Mouse (Mus musculus): ENCODE data around the gene Esr1. TPM values are rescaled to one million over a fixed set of nuclear protein-coding genes. Genes with fewer than 3 reads are reported as not detected.
A peak's percentile ranks its signal among the peaks of the same experiment; 100 is the strongest.

Esr1 gene
- polyA plus RNA-seq, 1 experiment from 2014 or later: 3.3 TPM

- H3K9me3 ChIP-seq (replicated peaks; ENCODE audit: low read length): no peaks in the 10 kb centered on the region
- H3K4me2 ChIP-seq (ENCODE audit: low read length): no peak overlapping the region
- no peak overlapping the region for H3K4me3 ChIP-seq (replicated peaks; ENCODE audit: low read depth, low read length)
- H3K9ac ChIP-seq (ENCODE audit: low read depth, low read length): no peak overlapping the region
- H3K27me3 ChIP-seq (ENCODE audit: insufficient read depth, low read length): no peaks in the 10 kb centered on the region
- 57% methylated on average over 1 of the region's 1 CpGs for WGBS
- DNase-seq (ENCODE audit: low spot score) (no peak), ATAC-seq (replicated peaks; ENCODE audit: low FRiP score, low read depth) (no peak)
- H3K27ac ChIP-seq: no peak overlapping the region
- no peaks in the 10 kb centered on the region for H3K36me3 ChIP-seq (ENCODE audit: insufficient read depth, low read length)
- no peaks in the 10 kb centered on the region for H3K4me1 ChIP-seq (replicated peaks; ENCODE audit: insufficient read depth, low read length)
- no peak for TF ChIP-seq CTCF (IDR thresholded peaks at IDR 0.05; ENCODE audit: low read depth)
Measured at GRCm38 (mm10) chr10:4881391-4881790, 270.0 kb downstream of the Esr1 start.

GRCm38 (mm10) chr10:4885506-4885905, 274.1 kb downstream of the Esr1 start:
- Histone ChIP-seq H3K4me1 (replicated peaks; ENCODE audit: insufficient read depth, low read length) (no peaks in the 10 kb centered on the region), H3K36me3 (ENCODE audit: insufficient read depth, low read length) (no peaks in the 10 kb centered on the region), H3K27me3 (ENCODE audit: insufficient read depth, low read length) (no peaks in the 10 kb centered on the region), H3K27ac (no peak overlapping the region), H3K9ac (ENCODE audit: low read depth, low read length) (no peak overlapping the region), H3K4me3 (replicated peaks; ENCODE audit: low read depth, low read length) (no peak overlapping the region), H3K9me3 (replicated peaks; ENCODE audit: low read length) (no peaks in the 10 kb centered on the region), H3K4me2 (ENCODE audit: low read length) (no peak overlapping the region)
- TF ChIP-seq CTCF (IDR thresholded peaks at IDR 0.05; ENCODE audit: low read depth): no peak
- ATAC-seq (replicated peaks; ENCODE audit: low FRiP score, low read depth): no peak
- no peak for DNase-seq (ENCODE audit: low spot score)
- 70% methylated on average over 3 of the region's 3 CpGs for WGBS

- WGBS: 79% methylated on average over 8 of the region's 8 CpGs
- H3K9me3 ChIP-seq (replicated peaks; ENCODE audit: low read length): no peaks in the 10 kb centered on the region
- H3K27ac ChIP-seq: no peak overlapping the region
- no peak overlapping the region for H3K4me3 ChIP-seq (replicated peaks; ENCODE audit: low read depth, low read length)
- ATAC-seq (replicated peaks; ENCODE audit: low FRiP score, low read depth) (no peak), DNase-seq (ENCODE audit: low spot score) (no peak)
- H3K27me3 ChIP-seq (ENCODE audit: insufficient read depth, low read length): no peaks in the 10 kb centered on the region
- no peaks in the 10 kb centered on the region for H3K4me1 ChIP-seq (replicated peaks; ENCODE audit: insufficient read depth, low read length)
- H3K9ac ChIP-seq (ENCODE audit: low read depth, low read length): no peak overlapping the region
- H3K36me3 ChIP-seq (ENCODE audit: insufficient read depth, low read length): no peaks in the 10 kb centered on the region
- no peak overlapping the region for H3K4me2 ChIP-seq (ENCODE audit: low read length)
- TF ChIP-seq CTCF (IDR thresholded peaks at IDR 0.05; ENCODE audit: low read depth): no peak
Measured at GRCm38 (mm10) chr10:4885961-4886360, 274.6 kb downstream of the Esr1 start.

GRCm38 (mm10) chr10:4893475-4893874, 282.1 kb downstream of the Esr1 start:
- no peak overlapping the region for H3K4me2 ChIP-seq (ENCODE audit: low read length)
- H3K4me1 ChIP-seq (replicated peaks; ENCODE audit: insufficient read depth, low read length): no peaks in the 10 kb centered on the region
- no peak for DNase-seq (ENCODE audit: low spot score)
- H3K27me3 ChIP-seq (ENCODE audit: insufficient read depth, low read length): no peaks in the 10 kb centered on the region
- H3K4me3 ChIP-seq (replicated peaks; ENCODE audit: low read depth, low read length): no peak overlapping the region
- WGBS: 50% methylated on average over 1 of the region's 1 CpGs
- no peaks in the 10 kb centered on the region for H3K36me3 ChIP-seq (ENCODE audit: insufficient read depth, low read length)
- H3K27ac ChIP-seq: no peak overlapping the region
- H3K9ac ChIP-seq (ENCODE audit: low read depth, low read length): no peak overlapping the region
- no peaks in the 10 kb centered on the region for H3K9me3 ChIP-seq (replicated peaks; ENCODE audit: low read length)
- TF ChIP-seq CTCF (IDR thresholded peaks at IDR 0.05; ENCODE audit: low read depth): no peak
- no peak; the same call in 1 of the 2 replicates for ATAC-seq (replicated peaks; ENCODE audit: low FRiP score, low read depth)

GRCm38 (mm10) chr10:4897789-4898188, 286.4 kb downstream of the Esr1 start:
- Histone ChIP-seq H3K9me3 (replicated peaks; ENCODE audit: low read length) (no peaks in the 10 kb centered on the region), H3K4me3 (replicated peaks; ENCODE audit: low read depth, low read length) (no peak overlapping the region), H3K4me2 (ENCODE audit: low read length) (no peak overlapping the region), H3K9ac (ENCODE audit: low read depth, low read length) (no peak overlapping the region), H3K27me3 (ENCODE audit: insufficient read depth, low read length) (no peaks in the 10 kb centered on the region), H3K4me1 (replicated peaks; ENCODE audit: insufficient read depth, low read length) (no peaks in the 10 kb centered on the region), H3K36me3 (ENCODE audit: insufficient read depth, low read length) (no peaks in the 10 kb centered on the region), H3K27ac (no peak overlapping the region)
- TF ChIP-seq CTCF (IDR thresholded peaks at IDR 0.05; ENCODE audit: low read depth): no peak
- DNase-seq (ENCODE audit: low spot score): peak; percentile 62
- WGBS: 53% methylated on average over 4 of the region's 4 CpGs
- ATAC-seq (replicated peaks; ENCODE audit: low FRiP score, low read depth): no peak

GRCm38 (mm10) chr10:4900324-4900723, 288.9 kb downstream of the Esr1 start:
- no peak overlapping the region for H3K27ac ChIP-seq
- ATAC-seq (replicated peaks; ENCODE audit: low FRiP score, low read depth): no peak
- no peak overlapping the region for H3K4me3 ChIP-seq (replicated peaks; ENCODE audit: low read depth, low read length)
- TF ChIP-seq CTCF (IDR thresholded peaks at IDR 0.05; ENCODE audit: low read depth): no peak
- H3K4me1 ChIP-seq (replicated peaks; ENCODE audit: insufficient read depth, low read length): no peaks in the 10 kb centered on the region
- H3K27me3 ChIP-seq (ENCODE audit: insufficient read depth, low read length): no peaks in the 10 kb centered on the region
- no peak overlapping the region for H3K9ac ChIP-seq (ENCODE audit: low read depth, low read length)
- H3K36me3 ChIP-seq (ENCODE audit: insufficient read depth, low read length): no peaks in the 10 kb centered on the region
- 61% methylated on average over 7 of the region's 7 CpGs for WGBS
- DNase-seq (ENCODE audit: low spot score): peak; percentile 65
- H3K9me3 ChIP-seq (replicated peaks; ENCODE audit: low read length): no peaks in the 10 kb centered on the region
- H3K4me2 ChIP-seq (ENCODE audit: low read length): no peak overlapping the region

- H3K4me3 ChIP-seq (replicated peaks; ENCODE audit: low read depth, low read length): no peak overlapping the region
- no peak for ATAC-seq (replicated peaks; ENCODE audit: low FRiP score, low read depth)
- H3K27me3 ChIP-seq (ENCODE audit: insufficient read depth, low read length): no peaks in the 10 kb centered on the region
- H3K9ac ChIP-seq (ENCODE audit: low read depth, low read length): no peak overlapping the region
- H3K9me3 ChIP-seq (replicated peaks; ENCODE audit: low read length): no peaks in the 10 kb centered on the region
- no peak for TF ChIP-seq CTCF (IDR thresholded peaks at IDR 0.05; ENCODE audit: low read depth)
- no peak overlapping the region for H3K4me2 ChIP-seq (ENCODE audit: low read length)
- H3K36me3 ChIP-seq (ENCODE audit: insufficient read depth, low read length): no peaks in the 10 kb centered on the region
- no peak overlapping the region for H3K27ac ChIP-seq
- DNase-seq (ENCODE audit: low spot score): no peak
- WGBS: 64% methylated on average over 2 of the region's 2 CpGs
- no peaks in the 10 kb centered on the region for H3K4me1 ChIP-seq (replicated peaks; ENCODE audit: insufficient read depth, low read length)
Measured at GRCm38 (mm10) chr10:4909271-4909670, 297.9 kb downstream of the Esr1 start.

Measured in kidney, postnatal 0 days (tissue).